Comparison of ENCODE assay signal across 17 mouse cellular contexts in genomic region chr12:27173151-27173550, GRCm38 (mm10).
"Had no signal": no experiment of that assay in that cellular context is flagged by ENCODE, and none has a peak within 500 bp of the region (broad histone marks: within the 10 kb centered on the region; RNA-seq: fewer than 3 reads in every experiment).

No protein-coding gene starts in this region.

- H3K4me1 ChIP-seq: liver, embryonic 13.5 days; lung, embryonic 15.5 days; megakaryocyte, embryonic 14.5 days; midbrain, embryonic 15.5 days; neural tube, embryonic 13.5 days had no signal

- H3K4me2 ChIP-seq: liver, embryonic 13.5 days; lung, embryonic 15.5 days; midbrain, embryonic 11.5 days; midbrain, embryonic 15.5 days; neural tube, embryonic 13.5 days had no signal

- H3K27me3 ChIP-seq: liver, embryonic 13.5 days; lung, embryonic 15.5 days; megakaryocyte, embryonic 14.5 days; midbrain, embryonic 15.5 days; neural tube, embryonic 13.5 days had no signal

- DNase-seq: kidney, postnatal 10 days; liver; liver, embryonic 13.5 days; liver, postnatal 0 days; lung, postnatal 14 days; retina, postnatal 1 day; right cerebral cortex, postnatal 4 days; spleen, adult 18-20 months; thymus, adult 18-20 months; thymus, postnatal 14 days had no signal

- ATAC-seq: liver, postnatal 0 days; midbrain, embryonic 15.5 days had no signal

- H3K36me3 ChIP-seq: liver, embryonic 13.5 days; lung, embryonic 15.5 days; midbrain, embryonic 15.5 days; neural tube, embryonic 13.5 days had no signal

- H3K4me3 ChIP-seq: left cerebral cortex, adult 2 months; liver, embryonic 13.5 days; lung, embryonic 15.5 days; megakaryocyte, embryonic 14.5 days; midbrain, embryonic 15.5 days; neural tube, embryonic 13.5 days had no signal

- H3K27ac ChIP-seq: left cerebral cortex, adult 2 months; liver, embryonic 13.5 days; lung, embryonic 15.5 days; macrophage; midbrain, embryonic 15.5 days; neural tube, embryonic 13.5 days had no signal

- H3K9me3 ChIP-seq: liver, embryonic 13.5 days; lung, embryonic 15.5 days; midbrain, embryonic 15.5 days had no signal

- H3K9ac ChIP-seq: liver, embryonic 13.5 days; liver, postnatal 0 days; lung, embryonic 15.5 days; midbrain, embryonic 15.5 days; neural tube, embryonic 13.5 days had no signal
